Mouse (Mus musculus) limb, embryonic 11.5 days (tissue): ENCODE results near the gene Tmco5b. TPM values are rescaled to one million over a fixed set of nuclear protein-coding genes. Genes with fewer than 3 reads are reported as not detected.

Experiments used
- ATAC-seq: fragments of 200-750 bp; cut with Nextera tagmentation; 2 replicates; pipeline ENCODE4 v1.8.0; 2017; ENCODE audit warnings: low read depth; ENCODE audit not compliant: insufficient number of reproducible peaks, low FRiP score, low TSS enrichment
- DNase-seq: peaks from one replicate; pipeline ENCODE4 v3.0.0-alpha.2; 2015; ENCODE audit warnings: low spot score
- H3K27ac ChIP-seq: fragments of 300-500 bp; sonication (generic); replicated peaks from 2 replicates; pipeline ENCODE4 v1.5.1; 2014; ENCODE audit warnings: low read depth, mild to moderate bottlenecking, low read length
- H3K27me3 ChIP-seq: fragments of 300-500 bp; sonication (generic); 2 replicates; pipeline ENCODE4 v1.6.1; 2014; ENCODE audit warnings: mild to moderate bottlenecking, low read length, mixed read lengths; ENCODE audit not compliant: control insufficient read depth, insufficient read depth
- H3K36me3 ChIP-seq: fragments of 300-500 bp; sonication (generic); 2 replicates; pipeline ENCODE4 v1.6.1; 2014; ENCODE audit warnings: mild to moderate bottlenecking, low read length, moderate library complexity, mixed read lengths; ENCODE audit not compliant: control insufficient read depth, insufficient read depth
- H3K4me1 ChIP-seq: fragments of 300-500 bp; sonication (generic); 2 replicates; pipeline ENCODE4 v1.6.1; 2014; ENCODE audit warnings: low read length, mixed read lengths; ENCODE audit not compliant: control insufficient read depth, insufficient read depth
- H3K4me2 ChIP-seq: fragments of 300-500 bp; sonication (generic); 2 replicates; pipeline ENCODE4 v1.6.1; 2014; ENCODE audit warnings: low read depth, mild to moderate bottlenecking, moderate library complexity; ENCODE audit not compliant: severe bottlenecking
- H3K4me3 ChIP-seq: fragments of 300-500 bp; sonication (generic); 2 replicates; pipeline ENCODE4 v1.5.1; 2014; ENCODE audit warnings: low read depth, low read length
- H3K9ac ChIP-seq: fragments of 300-500 bp; sonication (generic); 2 replicates; pipeline ENCODE4 v1.6.1; 2014; ENCODE audit warnings: mild to moderate bottlenecking, low read length
- H3K9me3 ChIP-seq: fragments of 300-500 bp; sonication (generic); 2 replicates; pipeline ENCODE4 v1.6.1; 2016; ENCODE audit warnings: low read length; ENCODE audit not compliant: control insufficient read depth
- WGBS: fragments of 180-500 bp; shearing (Covaris S2); extraction: QIAGEN DNeasy Blood & Tissue Kit; methylation state at CpG from one replicate; pipeline ENCODE4 v1.1.7; 2014; 5-methylcytosine and 5-hydroxymethylcytosine counted together
- polyA plus RNA-seq: library from polyadenylated mRNA; unstranded; fragments of >200 nt; fragmentation: Nextera tagmentation; extraction: Ambion mirVana; gene quantifications from 2 replicates; pipeline ENCODE4 v1.2.1, GENCODE M21; 2014

Tmco5b gene
- polyA plus RNA-seq, 1 experiment from 2014 or later, result not detected

DNA sequence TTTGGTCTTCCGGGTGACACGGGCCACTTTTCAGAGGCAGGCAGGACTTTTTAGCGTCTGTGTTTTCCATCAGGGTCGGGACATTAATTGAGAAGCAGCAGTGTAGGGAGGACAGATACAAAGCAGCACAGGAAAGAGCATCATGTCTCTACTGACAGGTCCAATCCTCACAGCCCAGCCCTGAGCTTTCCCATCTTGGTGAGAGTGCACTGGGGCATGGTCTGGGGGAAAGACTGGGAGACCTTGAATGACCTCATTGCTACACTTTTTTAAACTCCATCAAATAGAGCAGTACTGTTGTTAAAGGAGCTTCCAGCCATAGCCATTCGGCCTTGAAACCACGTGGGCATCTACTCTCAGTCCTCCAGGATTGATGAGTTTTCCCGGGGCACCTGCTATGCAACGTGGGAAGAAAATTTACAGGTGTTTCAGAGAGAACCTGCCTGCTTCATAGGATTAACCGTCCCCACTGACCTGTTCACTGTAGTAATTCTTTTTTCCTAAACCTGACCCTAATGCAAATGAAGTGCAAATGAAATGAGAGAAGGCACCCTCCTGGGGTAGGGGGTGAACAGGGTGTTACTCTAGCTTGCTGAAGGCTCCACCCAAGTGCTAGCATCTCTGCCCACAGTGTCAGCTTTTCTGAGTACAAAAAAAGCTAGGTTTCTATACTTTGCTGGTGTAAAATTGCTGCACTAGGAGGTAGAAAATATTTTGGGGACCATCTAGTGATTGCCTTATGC lies 48.4 kb downstream of the Tmco5b start:
- ATAC-seq (no peak), DNase-seq (no peak)
- H3K9ac ChIP-seq, result no peak overlapping the region
- H3K4me3 ChIP-seq, result no peak overlapping the region
- H3K27me3 ChIP-seq, result no peaks in the 10 kb centered on the region
- H3K4me2 ChIP-seq, result no peak overlapping the region
- 49% methylated on average over 9 of the region's 9 CpGs for WGBS
- H3K27ac ChIP-seq, result no peak overlapping the region
- H3K4me1 ChIP-seq, result no peaks in the 10 kb centered on the region
- H3K36me3 ChIP-seq, result no peaks in the 10 kb centered on the region
- no peaks in the 10 kb centered on the region for H3K9me3 ChIP-seq

DNA sequence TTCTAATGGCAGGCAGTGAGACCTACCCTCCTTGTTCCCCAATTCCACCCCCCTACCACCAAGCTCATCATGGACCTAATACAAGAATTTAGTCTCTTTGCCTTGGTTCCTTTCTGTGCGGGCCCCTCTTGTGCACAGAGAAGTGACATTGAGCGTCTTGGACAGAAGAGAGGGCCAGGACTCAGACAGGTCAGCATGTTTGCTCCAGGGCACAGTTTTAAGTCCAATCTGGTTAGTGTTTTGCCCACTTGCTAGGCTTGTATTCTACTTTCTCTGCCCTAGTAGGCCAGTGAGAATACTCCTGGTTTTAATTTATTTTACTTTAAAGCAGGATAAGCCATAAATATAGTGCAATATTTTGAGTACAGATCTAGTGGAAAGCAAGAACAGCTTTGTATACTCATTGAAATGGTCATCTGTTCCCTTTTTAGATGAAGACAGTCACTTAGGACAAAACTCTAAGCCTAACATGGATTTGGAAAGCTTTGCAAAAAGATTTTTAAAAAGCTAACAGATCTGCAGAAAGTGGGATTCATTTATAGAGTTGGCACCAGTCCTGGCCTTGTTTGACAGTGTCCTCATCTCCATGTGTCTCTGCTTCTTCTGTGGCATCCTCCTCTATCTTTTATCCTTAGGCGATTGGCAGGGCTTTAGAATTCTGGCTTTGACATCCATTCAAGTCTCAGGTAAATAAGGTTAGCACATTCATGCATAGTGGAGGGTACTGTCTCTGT lies 50.2 kb downstream of the Tmco5b start:
- H3K9me3 ChIP-seq, result no peaks in the 10 kb centered on the region
- no peak overlapping the region for H3K4me3 ChIP-seq
- ATAC-seq, result no peak
- WGBS, result 82% methylated on average over 3 of the region's 3 CpGs
- H3K9ac ChIP-seq, result no peak overlapping the region
- H3K4me2 ChIP-seq, result no peak overlapping the region
- no peaks in the 10 kb centered on the region for H3K36me3 ChIP-seq
- no peak overlapping the region for H3K27ac ChIP-seq
- H3K27me3 ChIP-seq, result no peaks in the 10 kb centered on the region
- no peaks in the 10 kb centered on the region for H3K4me1 ChIP-seq
- no peak for DNase-seq

DNA sequence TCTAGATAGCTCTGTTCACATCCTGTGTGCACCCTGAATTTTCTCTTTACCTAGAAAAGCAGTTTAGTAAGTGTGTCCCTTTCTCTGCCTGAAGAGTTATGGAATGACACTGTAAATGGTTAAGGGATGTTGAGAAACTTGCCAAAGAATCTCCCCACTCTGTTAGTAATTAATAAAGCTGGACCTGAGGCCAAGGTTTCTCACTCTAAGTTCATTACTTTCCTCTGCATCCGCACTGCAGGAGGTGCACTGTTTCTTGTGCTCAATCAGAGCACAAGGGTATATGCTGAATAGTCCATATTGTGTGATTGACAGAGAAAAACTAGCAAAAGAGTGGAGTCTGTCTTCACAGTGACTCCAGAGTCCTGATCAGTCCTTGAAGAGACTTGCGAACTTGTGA lies 59.0 kb downstream of the Tmco5b start:
- Histone ChIP-seq H3K9me3 (no peaks in the 10 kb centered on the region), H3K4me1 (no peaks in the 10 kb centered on the region), H3K27me3 (no peaks in the 10 kb centered on the region), H3K27ac (no peak overlapping the region), H3K4me3 (no peak overlapping the region), H3K4me2 (no peak overlapping the region), H3K36me3 (no peaks in the 10 kb centered on the region), H3K9ac (no peak overlapping the region)
- 88% methylated on average over 2 of the region's 2 CpGs for WGBS
- DNase-seq (no peak), ATAC-seq (no peak)

Other genes with a start within 250 kb of the Tmco5b start
- 0.13 and 0.39 TPM in 2 replicates for gene Ryr3, start 68.6 kb upstream of the Tmco5b start, polyA plus RNA-seq
- 2.6 and 3.3 TPM in 2 replicates for gene Fmn1, start 42.0 kb downstream of the Tmco5b start, polyA plus RNA-seq